Mouse (Mus musculus): Measurements from ENCODE around the gene Gnl1. TPM values are rescaled to one million over a fixed set of nuclear protein-coding genes. Genes with fewer than 3 reads are reported as not detected.
"Not testable (repeated sequence)": the region's sequence is repeated elsewhere in the genome, so short reads cannot be mapped to it uniquely, and the experiment has no call there.

Gene Gnl1
- polyA plus RNA-seq, 1 experiment from 2014 or later, result 8.8 TPM

- no peak for ATAC-seq (ENCODE audit: low read depth)
- Histone ChIP-seq H3K27me3 (ENCODE audit: control insufficient read depth, insufficient read depth, low read depth, low read length) (no peaks in the 10 kb centered on the region), H3K9me3 (replicated peaks; ENCODE audit: control insufficient read depth, low read length) (peaks cover 10% of the 10 kb centered on the region), H3K36me3 (ENCODE audit: control insufficient read depth, insufficient read depth) (peaks cover 7% of the 10 kb centered on the region), H3K9ac (ENCODE audit: low read depth, low read length) (no peak overlapping the region), H3K4me2 (ENCODE audit: low read depth, low read length) (peak overlapping the region; percentile 64), H3K27ac (ENCODE audit: low read length) (peak overlapping the region; percentile 31), H3K4me3 (ENCODE audit: low read depth, low read length) (peak overlapping the region; percentile 62), H3K4me1 (ENCODE audit: control insufficient read depth, low read depth, low read length) (peaks cover 77% of the 10 kb centered on the region)
- 25% methylated on average over 7 of the region's 7 CpGs for WGBS (ENCODE audit: insufficient replicate concordance)
Measured at GRCm38 (mm10) chr17:35999356-35999755, 19.7 kb downstream of the Gnl1 start.

- H3K4me3 ChIP-seq (ENCODE audit: low read depth, low read length), result peak overlapping the region; percentile 62
- peaks cover 73% of the 10 kb centered on the region for H3K4me1 ChIP-seq (ENCODE audit: control insufficient read depth, low read depth, low read length)
- no peak overlapping the region for H3K9ac ChIP-seq (ENCODE audit: low read depth, low read length)
- ATAC-seq (ENCODE audit: low read depth), result no peak
- peak overlapping the region; percentile 64 for H3K4me2 ChIP-seq (ENCODE audit: low read depth, low read length)
- H3K27me3 ChIP-seq (ENCODE audit: control insufficient read depth, insufficient read depth, low read depth, low read length), result no peaks in the 10 kb centered on the region
- H3K27ac ChIP-seq (ENCODE audit: low read length), result peak overlapping the region; percentile 98
- peaks cover 10% of the 10 kb centered on the region for H3K9me3 ChIP-seq (replicated peaks; ENCODE audit: control insufficient read depth, low read length)
- WGBS (ENCODE audit: insufficient replicate concordance), result 70% methylated on average over 4 of the region's 4 CpGs
- peaks cover 7% of the 10 kb centered on the region for H3K36me3 ChIP-seq (ENCODE audit: control insufficient read depth, insufficient read depth)
Measured at GRCm38 (mm10) chr17:36000349-36000748, 20.7 kb downstream of the Gnl1 start.

- H3K4me3 ChIP-seq (ENCODE audit: low read depth, low read length), result peak overlapping the region; percentile 24
- peak overlapping the region; percentile 98 for H3K27ac ChIP-seq (ENCODE audit: low read length)
- H3K36me3 ChIP-seq (ENCODE audit: control insufficient read depth, insufficient read depth), result peaks cover 13% of the 10 kb centered on the region
- no peaks in the 10 kb centered on the region for H3K27me3 ChIP-seq (ENCODE audit: control insufficient read depth, insufficient read depth, low read depth, low read length)
- peak overlapping the region; percentile 63 for H3K4me2 ChIP-seq (ENCODE audit: low read depth, low read length)
- H3K4me1 ChIP-seq (ENCODE audit: control insufficient read depth, low read depth, low read length), result peaks cover 64% of the 10 kb centered on the region
- 77% methylated on average over 12 of the region's 12 CpGs for WGBS (ENCODE audit: insufficient replicate concordance)
- peaks cover 10% of the 10 kb centered on the region for H3K9me3 ChIP-seq (replicated peaks; ENCODE audit: control insufficient read depth, low read length)
- peak overlapping the region; percentile 48 for H3K9ac ChIP-seq (ENCODE audit: low read depth, low read length)
- ATAC-seq (ENCODE audit: low read depth), result peak; percentile 42
Measured at GRCm38 (mm10) chr17:36001121-36001897, 21.7 kb downstream of the Gnl1 start.

- peak overlapping the region; percentile 48 for H3K9ac ChIP-seq (ENCODE audit: low read depth, low read length)
- peak overlapping the region; percentile 98 for H3K27ac ChIP-seq (ENCODE audit: low read length)
- H3K4me2 ChIP-seq (ENCODE audit: low read depth, low read length), result peak overlapping the region; percentile 63
- peaks cover 20% of the 10 kb centered on the region for H3K36me3 ChIP-seq (ENCODE audit: control insufficient read depth, insufficient read depth)
- H3K4me1 ChIP-seq (ENCODE audit: control insufficient read depth, low read depth, low read length), result peaks cover 61% of the 10 kb centered on the region
- H3K4me3 ChIP-seq (ENCODE audit: low read depth, low read length), result peak overlapping the region; percentile 36
- H3K9me3 ChIP-seq (replicated peaks; ENCODE audit: control insufficient read depth, low read length), result peaks cover 12% of the 10 kb centered on the region
- 42% methylated on average over 6 of the region's 6 CpGs for WGBS (ENCODE audit: insufficient replicate concordance)
- ATAC-seq (ENCODE audit: low read depth), result peak; percentile 80
- no peaks in the 10 kb centered on the region for H3K27me3 ChIP-seq (ENCODE audit: control insufficient read depth, insufficient read depth, low read depth, low read length)
Measured at GRCm38 (mm10) chr17:36001966-36002365, 22.3 kb downstream of the Gnl1 start.

- no peak overlapping the region for H3K4me3 ChIP-seq (ENCODE audit: low read depth, low read length)
- peaks cover 21% of the 10 kb centered on the region for H3K36me3 ChIP-seq (ENCODE audit: control insufficient read depth, insufficient read depth)
- 88% methylated on average over 7 of the region's 7 CpGs for WGBS (ENCODE audit: insufficient replicate concordance)
- ATAC-seq (ENCODE audit: low read depth), result no peak
- no peak overlapping the region for H3K4me2 ChIP-seq (ENCODE audit: low read depth, low read length)
- peaks cover 12% of the 10 kb centered on the region for H3K9me3 ChIP-seq (replicated peaks; ENCODE audit: control insufficient read depth, low read length)
- H3K27me3 ChIP-seq (ENCODE audit: control insufficient read depth, insufficient read depth, low read depth, low read length), result no peaks in the 10 kb centered on the region
- H3K9ac ChIP-seq (ENCODE audit: low read depth, low read length), result no peak overlapping the region
- H3K4me1 ChIP-seq (ENCODE audit: control insufficient read depth, low read depth, low read length), result peaks cover 49% of the 10 kb centered on the region
- peak overlapping the region; percentile 10; the same call in 1 of the 2 replicates for H3K27ac ChIP-seq (ENCODE audit: low read length)
Measured at GRCm38 (mm10) chr17:36003331-36003730, 23.7 kb downstream of the Gnl1 start.

- not testable (repeated sequence) for H3K4me2 ChIP-seq (ENCODE audit: low read depth, low read length); H3K27ac ChIP-seq (ENCODE audit: low read length); H3K4me3 ChIP-seq (ENCODE audit: low read depth, low read length); H3K27me3 ChIP-seq (ENCODE audit: control insufficient read depth, insufficient read depth, low read depth, low read length); H3K9ac ChIP-seq (ENCODE audit: low read depth, low read length); ATAC-seq (ENCODE audit: low read depth)
- Histone ChIP-seq H3K9me3 (replicated peaks; ENCODE audit: control insufficient read depth, low read length) (peaks cover 12% of the 10 kb centered on the region), H3K36me3 (ENCODE audit: control insufficient read depth, insufficient read depth) (peaks cover 21% of the 10 kb centered on the region), H3K4me1 (ENCODE audit: control insufficient read depth, low read depth, low read length) (peaks cover 40% of the 10 kb centered on the region)
- WGBS (ENCODE audit: insufficient replicate concordance), result 84% methylated on average over 7 of the region's 7 CpGs
Measured at GRCm38 (mm10) chr17:36004409-36004808, 24.8 kb downstream of the Gnl1 start.

GRCm38 (mm10) chr17:36014977-36015376 is 35.3 kb downstream of the Gnl1 start:
- no peaks in the 10 kb centered on the region for H3K9me3 ChIP-seq (replicated peaks; ENCODE audit: control insufficient read depth, low read length)
- H3K27ac ChIP-seq (ENCODE audit: low read length), result no peak overlapping the region
- peaks cover 34% of the 10 kb centered on the region for H3K36me3 ChIP-seq (ENCODE audit: control insufficient read depth, insufficient read depth)
- no peak overlapping the region for H3K4me3 ChIP-seq (ENCODE audit: low read depth, low read length)
- H3K27me3 ChIP-seq (ENCODE audit: control insufficient read depth, insufficient read depth, low read depth, low read length), result no peaks in the 10 kb centered on the region
- H3K4me2 ChIP-seq (ENCODE audit: low read depth, low read length), result no peak overlapping the region
- WGBS (ENCODE audit: insufficient replicate concordance), result 87% methylated on average over 5 of the region's 5 CpGs
- H3K9ac ChIP-seq (ENCODE audit: low read depth, low read length), result no peak overlapping the region
- no peak for ATAC-seq (ENCODE audit: low read depth)
- peaks cover 19% of the 10 kb centered on the region for H3K4me1 ChIP-seq (ENCODE audit: control insufficient read depth, low read depth, low read length)

- Histone ChIP-seq H3K4me2 (ENCODE audit: low read depth, low read length) (no peak overlapping the region), H3K36me3 (ENCODE audit: control insufficient read depth, insufficient read depth) (peaks cover 34% of the 10 kb centered on the region), H3K9ac (ENCODE audit: low read depth, low read length) (no peak overlapping the region), H3K27me3 (ENCODE audit: control insufficient read depth, insufficient read depth, low read depth, low read length) (no peaks in the 10 kb centered on the region), H3K4me3 (ENCODE audit: low read depth, low read length) (no peak overlapping the region), H3K27ac (ENCODE audit: low read length) (no peak overlapping the region), H3K9me3 (replicated peaks; ENCODE audit: control insufficient read depth, low read length) (no peaks in the 10 kb centered on the region), H3K4me1 (ENCODE audit: control insufficient read depth, low read depth, low read length) (peaks cover 37% of the 10 kb centered on the region)
- no peak for ATAC-seq (ENCODE audit: low read depth)
- 78% methylated on average over 5 of the region's 5 CpGs for WGBS (ENCODE audit: insufficient replicate concordance)
Measured at GRCm38 (mm10) chr17:36017046-36017445, 37.4 kb downstream of the Gnl1 start.

- Histone ChIP-seq H3K4me3 (ENCODE audit: low read depth, low read length) (peak overlapping the region; percentile 65), H3K4me2 (ENCODE audit: low read depth, low read length) (peak overlapping the region; percentile 76), H3K27me3 (ENCODE audit: control insufficient read depth, insufficient read depth, low read depth, low read length) (no peaks in the 10 kb centered on the region), H3K4me1 (ENCODE audit: control insufficient read depth, low read depth, low read length) (peaks cover 52% of the 10 kb centered on the region), H3K27ac (ENCODE audit: low read length) (peak overlapping the region; percentile 97), H3K36me3 (ENCODE audit: control insufficient read depth, insufficient read depth) (peaks cover 33% of the 10 kb centered on the region), H3K9me3 (replicated peaks; ENCODE audit: control insufficient read depth, low read length) (no peaks in the 10 kb centered on the region), H3K9ac (ENCODE audit: low read depth, low read length) (peak overlapping the region; percentile 73)
- WGBS (ENCODE audit: insufficient replicate concordance), result 30% methylated on average over 2 of the region's 2 CpGs
- ATAC-seq (ENCODE audit: low read depth), result peak; percentile 25
Measured at GRCm38 (mm10) chr17:36018979-36019378, 39.3 kb downstream of the Gnl1 start.
